ENCODE assay signal across 9 mouse cellular contexts in the genomic region with DNA sequence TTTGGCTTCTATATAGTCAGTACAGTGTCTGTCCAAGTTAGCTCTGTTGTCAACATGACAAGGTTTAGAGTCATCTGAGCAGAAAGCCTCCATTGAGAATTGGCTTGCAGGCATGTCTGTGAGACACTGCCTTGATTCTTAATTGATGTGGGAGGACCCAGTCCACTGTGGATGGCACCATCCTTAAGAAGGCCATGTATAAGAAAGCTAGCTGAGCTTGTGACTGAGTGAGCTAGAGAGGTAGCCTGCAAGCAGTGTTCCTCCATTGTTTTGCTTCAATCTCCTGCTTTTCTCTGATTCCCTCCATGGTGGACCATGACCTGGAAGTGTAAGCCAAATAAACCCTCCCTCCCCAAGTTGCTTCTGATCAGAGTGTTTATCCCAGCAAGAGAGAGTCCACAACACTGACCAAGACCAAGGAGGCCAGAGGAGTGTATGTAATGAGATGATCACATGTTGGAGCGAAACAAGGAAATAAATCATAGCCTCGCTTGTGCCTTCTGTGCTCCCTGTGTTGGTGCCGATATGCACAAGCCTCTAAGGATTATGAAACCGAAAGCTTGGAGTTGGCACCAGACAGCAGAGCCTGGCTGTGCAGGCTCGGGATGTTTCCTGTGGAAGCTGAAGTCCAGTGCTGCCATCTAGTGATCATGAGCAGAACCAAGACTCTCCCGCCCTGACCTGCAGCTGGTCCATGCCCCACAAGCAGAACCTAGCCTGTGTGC. TPM values are rescaled to one million over a fixed set of nuclear protein-coding genes. Genes with fewer than 3 reads are reported as not detected.
DNase-seq lines count a peak whose midpoint lies in the region; ATAC-seq and TF ChIP-seq lines count a peak whose summit lies in the region.
"Had no signal": no experiment of that assay in that cellular context is flagged by ENCODE, and none has a peak within 500 bp of the region (broad histone marks: within the 10 kb centered on the region; RNA-seq: fewer than 3 reads in every experiment).

No protein-coding gene starts in this region.

- no peaks in the 10 kb centered on the region for H3K27me3 ChIP-seq in heart, embryonic 15.5 days
- no peaks in the 10 kb centered on the region for H3K27me3 ChIP-seq in liver, embryonic 14.5 days (ENCODE audit: control insufficient read depth, insufficient read depth, low read length)
- no peaks in the 10 kb centered on the region for H3K27me3 ChIP-seq in neural tube, embryonic 11.5 days (ENCODE audit: control insufficient read depth, insufficient read depth, low read length)
- H3K27me3 ChIP-seq in stomach, postnatal 0 days (ENCODE audit: control insufficient read depth, insufficient read depth, low read length): no peaks in the 10 kb centered on the region

- DNase-seq in CD4-positive, CD25-positive, alpha-beta regulatory T cell, adult 2 months (ENCODE audit: low read depth, low spot score): peak; percentile 82
- peak; percentile 82 for DNase-seq in fibroblast of lung, adult 2 months (ENCODE audit: low read depth)
- peak; percentile 87 to 91 for DNase-seq in kidney, postnatal 25 days
- peak in 2 of 3 experiments; percentile 29 to 33 for DNase-seq in liver, embryonic 14.5 days (ENCODE audit: low read depth in 3 of 3, low spot score in 3 of 3)
- peak; percentile 79 for DNase-seq in neural tube, embryonic 11.5 days (ENCODE audit: low spot score)
- peak; percentile 83 for DNase-seq in stomach, postnatal 0 days (ENCODE audit: low spot score)

- peak overlapping the region; percentile 32 for H3K27ac ChIP-seq in brown adipose tissue, adult 24 weeks (replicated peaks; ENCODE audit: low read depth, low read length)
- H3K27ac ChIP-seq in heart, embryonic 15.5 days: no peak overlapping the region
- no peak overlapping the region for H3K27ac ChIP-seq in liver, embryonic 14.5 days
- H3K27ac ChIP-seq in neural tube, embryonic 11.5 days (ENCODE audit: low read depth, low read length): no peak overlapping the region
- H3K27ac ChIP-seq in stomach, postnatal 0 days (replicated peaks): peak overlapping the region; percentile 31

- WGBS in heart, embryonic 15.5 days: 6% methylated on average over 6 of the region's 6 CpGs
- WGBS in liver, embryonic 14.5 days (ENCODE audit: insufficient replicate concordance): 10% methylated on average over 6 of the region's 6 CpGs
- WGBS in neural tube, embryonic 11.5 days: 19% methylated on average over 6 of the region's 6 CpGs
- WGBS in stomach, postnatal 0 days: 1% methylated on average over 6 of the region's 6 CpGs

- peak overlapping the region; percentile 49 for H3K4me3 ChIP-seq in brown adipose tissue, adult 24 weeks (ENCODE audit: insufficient read depth, low read depth, low read length)
- H3K4me3 ChIP-seq in heart, embryonic 15.5 days: peak overlapping the region; percentile 48
- H3K4me3 ChIP-seq in liver, embryonic 14.5 days (ENCODE audit: insufficient read depth in 1 of 2, low read depth in 2 of 2, low read length in 2 of 2): peak overlapping the region; percentile 28 to 62; a peak in 3 of 4 replicates
- no peak overlapping the region for H3K4me3 ChIP-seq in neural tube, embryonic 11.5 days (ENCODE audit: low read depth, low read length)
- H3K4me3 ChIP-seq in stomach, postnatal 0 days (ENCODE audit: low read depth, low read length): peak overlapping the region; percentile 31

- peak; percentile 96 for ATAC-seq in heart, embryonic 15.5 days (replicated peaks; ENCODE audit: insufficient number of reproducible peaks, insufficient read depth, low FRiP score, low read depth)
- peak; percentile 81 for ATAC-seq in liver, embryonic 14.5 days (ENCODE audit: insufficient read depth)
- ATAC-seq in neural tube, embryonic 11.5 days (ENCODE audit: insufficient read depth, low FRiP score, low TSS enrichment): peak; percentile 95
- ATAC-seq in stomach, postnatal 0 days (ENCODE audit: low FRiP score, low TSS enrichment): peak; percentile 99

- peak overlapping the region; percentile 39; the same call in 1 of the 2 replicates for H3K9ac ChIP-seq in heart, embryonic 15.5 days
- no peak overlapping the region for H3K9ac ChIP-seq in liver, embryonic 14.5 days (replicated peaks)
- no peak overlapping the region for H3K9ac ChIP-seq in neural tube, embryonic 11.5 days (ENCODE audit: low read length)
- peak overlapping the region; percentile 28; the same call in 1 of the 2 replicates for H3K9ac ChIP-seq in stomach, postnatal 0 days (ENCODE audit: low read length)

- TF ChIP-seq EP300 in liver, embryonic 14.5 days (IDR thresholded peaks at IDR 0.05; ENCODE audit: low read depth): no peak
- TF ChIP-seq EP300 in stomach, postnatal 0 days (optimal IDR thresholded peaks at IDR 0.05): no peak

- H3K4me1 ChIP-seq in brown adipose tissue, adult 24 weeks (ENCODE audit: control insufficient read depth, insufficient read depth, insufficient read length, low read length): no peaks in the 10 kb centered on the region
- H3K4me1 ChIP-seq in heart, embryonic 15.5 days (replicated peaks): no peaks in the 10 kb centered on the region
- H3K4me1 ChIP-seq in liver, embryonic 14.5 days (replicated peaks; ENCODE audit: control insufficient read depth in 2 of 2, insufficient read depth in 2 of 2, low read length in 1 of 2): peaks cover 0 to 4% of the 10 kb centered on the region in 2 experiments; a peak in 1 of 4 replicates
- no peaks in the 10 kb centered on the region for H3K4me1 ChIP-seq in neural tube, embryonic 11.5 days (ENCODE audit: control insufficient read depth, insufficient read depth, low read length)
- H3K4me1 ChIP-seq in stomach, postnatal 0 days (replicated peaks; ENCODE audit: control insufficient read depth, insufficient read depth): no peaks in the 10 kb centered on the region

- no peaks in the 10 kb centered on the region for H3K9me3 ChIP-seq in heart, embryonic 15.5 days (replicated peaks)
- H3K9me3 ChIP-seq in liver, embryonic 14.5 days (ENCODE audit: control insufficient read depth, low read length): no peaks in the 10 kb centered on the region
- no peaks in the 10 kb centered on the region for H3K9me3 ChIP-seq in neural tube, embryonic 11.5 days (ENCODE audit: control insufficient read depth, low read length)
- no peaks in the 10 kb centered on the region for H3K9me3 ChIP-seq in stomach, postnatal 0 days (ENCODE audit: control insufficient read depth, low read length)

- peak; percentile 87 for TF ChIP-seq CTCF in liver, embryonic 14.5 days (IDR thresholded peaks at IDR 0.05; ENCODE audit: low read depth)
- peak; percentile 98 for TF ChIP-seq CTCF in stomach, postnatal 0 days (IDR thresholded peaks at IDR 0.05; ENCODE audit: low read depth)

- H3K36me3 ChIP-seq in heart, embryonic 15.5 days: no peaks in the 10 kb centered on the region
- no peaks in the 10 kb centered on the region for H3K36me3 ChIP-seq in liver, embryonic 14.5 days (replicated peaks; ENCODE audit: control insufficient read depth, insufficient read depth, low read depth)
- H3K36me3 ChIP-seq in neural tube, embryonic 11.5 days (ENCODE audit: control insufficient read depth, insufficient read depth, low read length): no peaks in the 10 kb centered on the region
- no peaks in the 10 kb centered on the region for H3K36me3 ChIP-seq in stomach, postnatal 0 days (ENCODE audit: control insufficient read depth, insufficient read depth, low read length)

- peak overlapping the region; percentile 61 for H3K4me2 ChIP-seq in heart, embryonic 15.5 days
- peak overlapping the region; percentile 32 for H3K4me2 ChIP-seq in liver, embryonic 14.5 days (ENCODE audit: low read depth)
- H3K4me2 ChIP-seq in neural tube, embryonic 11.5 days (ENCODE audit: low read depth): peak overlapping the region; percentile 24; the same call in 1 of the 2 replicates
- H3K4me2 ChIP-seq in stomach, postnatal 0 days (replicated peaks; ENCODE audit: low read depth): peak overlapping the region; percentile 42

RNA-seq across cellular contexts. Expression of a gene that starts 23.8 kb away (rescaled TPM):
- polyA plus RNA-seq in brown adipose tissue, adult 24 weeks (2012; ENCODE audit: insufficient read depth, insufficient read length, missing spikeins): not detected in 2 replicates
- polyA plus RNA-seq in heart, embryonic 15.5 days (2015; fragmentation: Nextera tagmentation; extraction: Ambion mirVana): not detected in 2 replicates
- polyA plus RNA-seq in liver, embryonic 14.5 days (2012; rRNA removed): 0.03 and 0.17 TPM in 2 replicates
- 0.06 TPM in 1 of 2 replicates, not detected in the other for polyA plus RNA-seq in liver, embryonic 14.5 days (2014; fragmentation: Nextera tagmentation; extraction: Ambion mirVana)
- polyA plus RNA-seq in neural tube, embryonic 11.5 days (2014; fragmentation: Nextera tagmentation; extraction: Ambion mirVana): not detected in 2 replicates
- polyA plus RNA-seq in stomach, postnatal 0 days (2015; fragmentation: Nextera tagmentation; extraction: Ambion mirVana): not detected in 2 replicates

RNA-seq across cellular contexts. Expression of a gene that starts 33.1 kb away (rescaled TPM):
- not detected in 2 replicates for polyA plus RNA-seq in brown adipose tissue, adult 24 weeks (2012; ENCODE audit: insufficient read depth, insufficient read length, missing spikeins)
- polyA plus RNA-seq in heart, embryonic 15.5 days (2015; fragmentation: Nextera tagmentation; extraction: Ambion mirVana): not detected in 2 replicates
- not detected in 2 replicates for polyA plus RNA-seq in liver, embryonic 14.5 days (2012; rRNA removed)
- polyA plus RNA-seq in liver, embryonic 14.5 days (2014; fragmentation: Nextera tagmentation; extraction: Ambion mirVana): not detected in 2 replicates
- polyA plus RNA-seq in neural tube, embryonic 11.5 days (2014; fragmentation: Nextera tagmentation; extraction: Ambion mirVana): not detected in 2 replicates
- not detected in 2 replicates for polyA plus RNA-seq in stomach, postnatal 0 days (2015; fragmentation: Nextera tagmentation; extraction: Ambion mirVana)
- polyA plus RNA-seq: gonadal fat pad, adult 2 months had no signal

RNA-seq across cellular contexts. Expression of a gene that starts 36.7 kb away (rescaled TPM):
- not detected in 2 replicates for polyA plus RNA-seq in brown adipose tissue, adult 24 weeks (2012; ENCODE audit: insufficient read depth, insufficient read length, missing spikeins)
- 0.77 and 1.2 TPM in 2 replicates for polyA plus RNA-seq in heart, embryonic 15.5 days (2015; fragmentation: Nextera tagmentation; extraction: Ambion mirVana)
- 0.83 and 1.2 TPM in 2 replicates for polyA plus RNA-seq in liver, embryonic 14.5 days (2012; rRNA removed)
- 2.3 and 3.1 TPM in 2 replicates for polyA plus RNA-seq in liver, embryonic 14.5 days (2014; fragmentation: Nextera tagmentation; extraction: Ambion mirVana)
- polyA plus RNA-seq in neural tube, embryonic 11.5 days (2014; fragmentation: Nextera tagmentation; extraction: Ambion mirVana): not detected in 2 replicates
- polyA plus RNA-seq in stomach, postnatal 0 days (2015; fragmentation: Nextera tagmentation; extraction: Ambion mirVana): 0.16 TPM in 2 replicates

Comparison
In these comparisons a context has a peak if more than half of its experiments do, and no peak if none do; other contexts are left out.
1. DNase-seq: peak in every context shown above with its lines; median percentile 89 in kidney, postnatal 25 days; 83 in stomach, postnatal 0 days; 82 in CD4-positive, CD25-positive, alpha-beta regulatory T cell, adult 2 months; 82 in fibroblast of lung, adult 2 months; 79 in neural tube, embryonic 11.5 days; 31 in liver, embryonic 14.5 days.
2. H3K27ac ChIP-seq: peak in brown adipose tissue, adult 24 weeks (single experiment) and stomach, postnatal 0 days (single experiment); none in heart, embryonic 15.5 days (single experiment), liver, embryonic 14.5 days (single experiment) and neural tube, embryonic 11.5 days (single experiment).
3. H3K9ac ChIP-seq: peak in heart, embryonic 15.5 days (single experiment) and stomach, postnatal 0 days (single experiment); none in liver, embryonic 14.5 days (single experiment) and neural tube, embryonic 11.5 days (single experiment).
4. Peak in every context shown above with its lines, with median percentiles within 50 percentile points of each other: ATAC-seq and H3K4me2 ChIP-seq.